Mouse (Mus musculus) intestine, embryonic 16.5 days (tissue): ENCODE measurements at regions not wholly inside any gene's neighbourhood (a gene's known extent, or its start where the extent isn't known, plus 50 kb on each side); places are given as distances from the start of the nearest gene placed in this dataset.
A peak's percentile ranks its signal among the peaks of the same experiment; 100 is the strongest.

Experiments used
- ATAC-seq: fragments of 200-750 bp; cut with Nextera tagmentation; 2 replicates; pipeline ENCODE4 v1.8.0; 2017; ENCODE audit warnings: moderate TSS enrichment, moderate library complexity
- H3K27ac ChIP-seq: fragments of 300-500 bp; sonication (generic); 2 replicates; pipeline ENCODE4 v1.5.1; 2014; ENCODE audit warnings: mild to moderate bottlenecking, low read length
- H3K27me3 ChIP-seq: fragments of 300-500 bp; sonication (generic); replicated peaks from 2 replicates; pipeline ENCODE4 v1.6.1; 2014; ENCODE audit warnings: low read length, control low read depth, mixed read lengths; ENCODE audit not compliant: control insufficient read depth, insufficient read depth
- H3K36me3 ChIP-seq: fragments of 300-500 bp; sonication (generic); 2 replicates; pipeline ENCODE4 v1.6.1; 2014; ENCODE audit warnings: low read length, control low read depth; ENCODE audit not compliant: control insufficient read depth, insufficient read depth
- H3K4me1 ChIP-seq: fragments of 300-500 bp; sonication (generic); 2 replicates; pipeline ENCODE4 v1.6.1; 2014; ENCODE audit warnings: low read length, control low read depth, mixed read lengths; ENCODE audit not compliant: control insufficient read depth, insufficient read depth
- H3K4me2 ChIP-seq: fragments of 300-500 bp; sonication (generic); 2 replicates; pipeline ENCODE4 v1.6.1; 2014; ENCODE audit warnings: low read depth, low read length, control low read depth
- H3K4me3 ChIP-seq: fragments of 300-500 bp; sonication (generic); 2 replicates; pipeline ENCODE4 v1.5.1; 2014; ENCODE audit warnings: mild to moderate bottlenecking, low read length
- H3K9ac ChIP-seq: fragments of 300-500 bp; sonication (generic); 2 replicates; pipeline ENCODE4 v1.6.1; 2014; ENCODE audit warnings: low read depth, low read length
- H3K9me3 ChIP-seq: fragments of 300-500 bp; sonication (generic); 2 replicates; pipeline ENCODE4 v1.6.1; 2016; ENCODE audit warnings: low read length, control low read depth; ENCODE audit not compliant: control insufficient read depth
- WGBS: fragments of 180-500 bp; shearing (Covaris S2); extraction: QIAGEN DNeasy Blood & Tissue Kit; methylation state at CpG from one replicate; pipeline ENCODE4 v1.1.7; 2014; 5-methylcytosine and 5-hydroxymethylcytosine counted together

DNA sequence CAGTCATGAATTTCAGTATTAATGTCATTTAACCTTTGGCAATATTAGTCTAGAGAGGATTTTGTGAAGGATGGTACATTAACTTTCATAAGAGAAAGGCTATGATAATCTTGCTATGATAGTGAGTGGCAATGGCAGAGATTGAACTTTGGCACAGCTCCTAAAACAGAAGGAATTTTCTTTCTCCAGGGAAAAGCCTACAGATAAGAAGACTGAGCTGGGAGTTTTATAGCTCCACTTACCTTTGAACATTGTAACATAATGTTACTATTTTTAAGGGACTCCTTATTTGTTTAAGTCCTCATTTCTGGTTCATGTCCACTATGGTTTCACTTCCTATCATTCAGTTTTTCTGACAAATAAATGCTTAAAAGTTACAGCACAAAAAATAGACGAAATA, 1121.1 kb upstream of the Lingo2 start:
- WGBS: 37% methylated on average over 1 of the region's 1 CpGs
- no peak overlapping the region for H3K9ac ChIP-seq
- no peaks in the 10 kb centered on the region for H3K36me3 ChIP-seq

DNA sequence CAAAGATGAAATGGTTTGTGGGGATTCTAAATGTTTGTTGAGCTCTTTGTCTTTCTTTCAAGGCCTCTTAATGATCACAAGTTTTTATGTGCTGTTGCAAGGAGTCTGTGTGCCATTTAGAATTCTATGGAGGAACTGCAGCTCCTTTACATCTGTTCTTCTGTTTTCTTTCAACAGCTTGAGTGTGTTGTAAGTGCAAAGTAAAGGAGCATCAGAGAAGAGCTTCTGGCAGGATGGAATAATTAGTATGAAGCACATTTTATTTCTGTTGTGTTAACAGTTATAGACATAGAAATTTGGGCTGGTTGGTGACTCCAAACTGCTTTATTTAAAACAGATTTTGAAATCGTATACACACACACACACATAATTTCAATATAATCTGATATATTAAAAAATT, 1079.8 kb upstream of the Lingo2 start:
- Histone ChIP-seq H3K27me3 (no peaks in the 10 kb centered on the region), H3K4me3 (no peak overlapping the region), H3K9me3 (no peaks in the 10 kb centered on the region), H3K27ac (no peak overlapping the region), H3K36me3 (no peaks in the 10 kb centered on the region), H3K9ac (no peak overlapping the region), H3K4me2 (no peak overlapping the region), H3K4me1 (no peaks in the 10 kb centered on the region)
- ATAC-seq: no peak
- 83% methylated on average over 1 of the region's 1 CpGs for WGBS

More for the DNA sequence above, 1121.1 kb upstream of the Lingo2 start:
- H3K4me2 ChIP-seq: no peak overlapping the region
- no peak overlapping the region for H3K27ac ChIP-seq
- H3K4me1 ChIP-seq: no peaks in the 10 kb centered on the region
- no peak overlapping the region for H3K4me3 ChIP-seq
- ATAC-seq: peak; percentile 87
- H3K27me3 ChIP-seq: no peaks in the 10 kb centered on the region
- H3K9me3 ChIP-seq: no peaks in the 10 kb centered on the region
